Mouse (Mus musculus): ENCODE results near the gene Fam76a.
"Not testable (repeated sequence)": the region's sequence is repeated elsewhere in the genome, so short reads cannot be mapped to it uniquely, and the experiment has no call there.

The Fam76a gene

GRCm38 (mm10) chr4:132945261-132946046 lies 23.1 kb upstream of the Fam76a start:
- in situ Hi-C loops (cut with MboI; ENCODE audit: low sequenced_read_pairs), result no loop called here

- in situ Hi-C loops (cut with MboI; ENCODE audit: low sequenced_read_pairs), result no loop called here
Observed at GRCm38 (mm10) chr4:132944776-132945175, 22.4 kb upstream of the Fam76a start.

- in situ Hi-C loops (cut with MboI; ENCODE audit: low sequenced_read_pairs), result no loop called here
Observed at GRCm38 (mm10) chr4:132944106-132944505, 21.7 kb upstream of the Fam76a start.

GRCm38 (mm10) chr4:132943088-132943487 lies 20.7 kb upstream of the Fam76a start:
- in situ Hi-C loops (cut with MboI; ENCODE audit: low sequenced_read_pairs), result no loop called here

- in situ Hi-C loops (cut with MboI; ENCODE audit: low sequenced_read_pairs), result no loop called here
Observed at GRCm38 (mm10) chr4:132941012-132941729, 18.8 kb upstream of the Fam76a start.

- in situ Hi-C loops (cut with MboI; ENCODE audit: low sequenced_read_pairs), result no loop called here
Observed at GRCm38 (mm10) chr4:132939421-132940127, 17.2 kb upstream of the Fam76a start.

- in situ Hi-C loops (cut with MboI; ENCODE audit: low sequenced_read_pairs), result no loop called here
Observed at GRCm38 (mm10) chr4:132938181-132938941, 16.0 kb upstream of the Fam76a start.

GRCm38 (mm10) chr4:132934639-132935038 lies 12.3 kb upstream of the Fam76a start:
- in situ Hi-C loops (cut with MboI; ENCODE audit: low sequenced_read_pairs), result no loop called here

- in situ Hi-C loops (cut with MboI; ENCODE audit: low sequenced_read_pairs), result no loop called here
Observed at GRCm38 (mm10) chr4:132932752-132933404, 10.5 kb upstream of the Fam76a start.

GRCm38 (mm10) chr4:132930784-132931183 lies 8.4 kb upstream of the Fam76a start:
- in situ Hi-C loops (cut with MboI; ENCODE audit: low sequenced_read_pairs), result no loop called here

- in situ Hi-C loops (cut with MboI; ENCODE audit: low sequenced_read_pairs), result loop anchor here (10.0 kb wide), 1 partner anchor 152 kb away; no protein-coding TSS in a partner anchor
Observed at GRCm38 (mm10) chr4:132926520-132926919, 4.2 kb upstream of the Fam76a start.

- in situ Hi-C loops (cut with MboI; ENCODE audit: low sequenced_read_pairs), result loop anchor here (10.0 kb wide), 1 partner anchor 147 kb away; no protein-coding TSS in a partner anchor
Observed at GRCm38 (mm10) chr4:132922061-132922530, 262 bp downstream of the Fam76a start.

GRCm38 (mm10) chr4:132921488-132921887 lies 870 bp downstream of the Fam76a start:
- in situ Hi-C loops (cut with MboI; ENCODE audit: low sequenced_read_pairs), result loop anchor here (10.0 kb wide), 1 partner anchor 147 kb away; no protein-coding TSS in a partner anchor

- in situ Hi-C loops (cut with MboI; ENCODE audit: low sequenced_read_pairs), result loop anchor here (10.0 kb wide), 1 partner anchor 145 kb away; no protein-coding TSS in a partner anchor
Observed at GRCm38 (mm10) chr4:132920171-132920570, 2.2 kb downstream of the Fam76a start.

- in situ Hi-C loops (cut with MboI; ENCODE audit: low sequenced_read_pairs), result not testable (repeated sequence)
Observed at GRCm38 (mm10) chr4:132918493-132918892, 3.9 kb downstream of the Fam76a start.

GRCm38 (mm10) chr4:132912156-132912555 lies 10.2 kb downstream of the Fam76a start:
- in situ Hi-C loops (cut with MboI; ENCODE audit: low sequenced_read_pairs), result no loop called here

GRCm38 (mm10) chr4:132905843-132906360 lies 16.5 kb downstream of the Fam76a start:
- in situ Hi-C loops (cut with MboI; ENCODE audit: low sequenced_read_pairs), result no loop called here

- in situ Hi-C loops (cut with MboI; ENCODE audit: low sequenced_read_pairs), result no loop called here
Observed at GRCm38 (mm10) chr4:132904765-132905309, 17.5 kb downstream of the Fam76a start.

GRCm38 (mm10) chr4:132904071-132904470 lies 18.3 kb downstream of the Fam76a start:
- in situ Hi-C loops (cut with MboI; ENCODE audit: low sequenced_read_pairs), result no loop called here

Data from CH12F3 (cell line).